Mouse (Mus musculus): ENCODE measurements around the gene Ina. TPM values are rescaled to one million over a fixed set of nuclear protein-coding genes. Genes with fewer than 3 reads are reported as not detected.

Gene Ina
- total RNA-seq, 2 experiments from 2014 or later, result not detected

DNA sequence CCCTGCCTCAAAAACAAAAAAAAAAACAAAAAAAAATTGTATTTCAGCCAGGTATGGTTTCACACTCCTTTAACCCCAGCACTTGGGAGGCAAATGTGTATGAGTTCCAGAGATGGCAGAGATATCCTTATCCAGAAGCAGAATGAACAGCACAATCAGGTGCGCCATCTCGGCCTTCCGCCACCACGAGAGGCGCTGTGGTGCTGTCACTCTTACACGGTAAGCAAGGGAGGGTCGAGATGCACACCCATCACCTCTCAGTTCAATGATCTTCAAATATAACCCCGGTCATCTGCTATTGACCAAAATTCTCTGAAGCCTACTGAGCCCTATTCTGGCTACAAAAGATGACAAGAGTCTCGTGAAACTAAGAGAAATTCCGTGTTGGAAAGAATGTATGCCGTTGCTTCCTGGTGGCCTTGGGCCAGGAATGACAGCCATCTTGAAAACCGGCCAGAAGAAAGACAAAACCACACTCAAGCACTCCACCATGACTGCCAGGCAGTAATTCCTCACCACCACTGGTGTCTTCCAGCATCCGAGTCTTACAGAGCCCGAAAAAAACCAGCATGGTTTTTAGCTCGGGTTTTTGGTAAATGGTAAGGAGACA is 1.9 kb upstream of the Ina start:
- intact Hi-C loops (cut with DNase I), result no loop called here
- no peak for DNase-seq

DNA sequence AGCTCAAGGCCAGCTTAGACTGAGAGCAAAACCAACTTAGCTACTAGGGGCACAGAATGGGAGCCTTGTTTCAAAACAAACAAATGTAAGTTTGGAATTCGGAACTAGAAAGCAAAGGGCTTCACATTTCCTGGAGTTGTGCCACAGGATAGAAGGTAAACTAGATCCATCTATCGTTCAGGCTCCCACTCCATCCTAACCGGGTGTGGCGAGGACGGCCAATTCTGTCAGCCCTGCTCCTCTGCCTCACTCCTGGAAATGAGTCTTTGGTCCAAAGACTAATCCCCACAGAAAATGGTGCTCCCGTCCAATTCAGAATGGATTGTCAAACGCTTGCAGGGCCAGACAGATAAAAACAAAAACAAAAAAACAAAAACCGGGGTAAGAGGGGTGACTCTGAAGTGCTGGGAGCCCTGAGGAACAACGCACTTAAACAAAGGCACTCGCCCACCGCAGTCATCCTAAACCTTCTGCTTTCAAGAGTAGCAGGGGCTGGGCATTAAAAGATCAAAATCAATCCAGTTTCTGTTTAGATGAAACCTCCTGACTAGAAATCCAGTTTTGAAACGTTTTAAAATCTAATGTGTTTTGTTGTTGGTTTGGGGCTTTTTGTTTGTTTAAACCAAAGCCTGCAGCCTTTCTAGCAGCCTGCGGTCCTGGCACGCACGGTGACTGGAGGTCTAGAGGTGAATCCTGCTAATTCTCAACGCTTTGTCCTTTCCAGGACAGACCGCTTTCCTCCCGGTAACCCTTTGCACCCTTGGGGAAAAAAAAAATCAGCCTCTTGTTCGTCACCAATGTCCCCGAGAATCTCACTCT is 949 bp upstream of the Ina start:
- DNase-seq, result no peak
- intact Hi-C loops (cut with DNase I), result no loop called here

GRCm38 (mm10) chr19:47014159-47014446 is 395 bp upstream of the Ina start:
- intact Hi-C loops (cut with DNase I), result no loop called here
- DNase-seq, result no peak

DNA sequence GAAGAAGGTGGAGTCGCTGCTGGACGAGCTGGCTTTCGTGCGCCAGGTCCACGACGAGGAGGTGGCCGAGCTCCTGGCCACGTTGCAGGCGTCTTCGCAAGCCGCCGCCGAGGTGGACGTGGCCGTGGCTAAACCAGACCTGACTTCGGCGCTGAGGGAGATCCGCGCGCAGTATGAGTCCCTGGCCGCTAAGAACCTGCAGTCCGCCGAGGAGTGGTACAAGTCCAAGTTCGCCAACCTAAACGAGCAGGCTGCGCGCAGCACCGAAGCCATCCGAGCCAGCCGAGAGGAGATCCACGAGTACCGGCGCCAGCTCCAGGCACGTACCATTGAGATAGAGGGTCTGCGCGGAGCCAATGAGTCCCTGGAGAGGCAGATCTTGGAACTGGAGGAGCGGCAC is 898 bp downstream of the Ina start:
- no peak for DNase-seq
- intact Hi-C loops (cut with DNase I), result no loop called here

- no peak for DNase-seq
- intact Hi-C loops (cut with DNase I), result no loop called here
These were observed 1.5 kb downstream of the Ina start for GRCm38 (mm10) chr19:47015965-47016364.

- intact Hi-C loops (cut with DNase I), result no loop called here
These were observed 2.0 kb downstream of the Ina start for GRCm38 (mm10) chr19:47016487-47016886.

DNA sequence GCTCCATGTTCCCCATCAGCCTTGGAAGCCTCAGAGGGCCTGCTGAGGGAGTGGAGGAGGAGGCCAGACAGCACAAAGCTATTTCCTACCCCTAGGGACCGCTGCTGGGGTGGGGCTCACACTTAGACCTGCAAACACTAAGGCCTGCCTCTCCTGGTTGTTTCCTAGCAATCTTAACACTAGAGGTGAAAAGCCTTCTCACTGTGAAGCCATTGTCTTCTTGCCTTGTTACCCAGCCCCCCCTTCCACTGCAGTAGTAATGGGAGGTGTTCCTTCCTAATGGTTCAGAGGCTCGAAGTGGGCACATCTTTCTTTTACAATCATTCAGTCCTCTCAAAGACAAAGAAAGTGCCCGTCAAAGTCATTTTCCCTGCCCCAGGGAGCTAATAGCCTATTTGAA is 3.3 kb downstream of the Ina start:
- DNase-seq, result no peak
- intact Hi-C loops (cut with DNase I), result no loop called here

More at GRCm38 (mm10) chr19:47016487-47016886, 2.0 kb downstream of the Ina start:
- peak; percentile 84 to 91 for DNase-seq

GRCm38 (mm10) chr19:47018330-47018729 is 3.8 kb downstream of the Ina start:
- intact Hi-C loops (cut with DNase I), result no loop called here
- DNase-seq, result no peak

GRCm38 (mm10) chr19:47019326-47019725 is 4.8 kb downstream of the Ina start:
- intact Hi-C loops (cut with DNase I), result no loop called here
- no peak for DNase-seq

GRCm38 (mm10) chr19:47022709-47023108 is 8.2 kb downstream of the Ina start:
- no peak for DNase-seq
- intact Hi-C loops (cut with DNase I), result no loop called here

GRCm38 (mm10) chr19:47023546-47023945 is 9.0 kb downstream of the Ina start:
- intact Hi-C loops (cut with DNase I), result no loop called here

GRCm38 (mm10) chr19:47024954-47025353 is 10.5 kb downstream of the Ina start:
- intact Hi-C loops (cut with DNase I), result no loop called here
- DNase-seq, result peak; percentile 16 to 25

More at GRCm38 (mm10) chr19:47023546-47023945, 9.0 kb downstream of the Ina start:
- DNase-seq, result no peak

- intact Hi-C loops (cut with DNase I), result no loop called here
- no peak for DNase-seq
These were observed 12.0 kb downstream of the Ina start for GRCm38 (mm10) chr19:47026513-47026912.

DNA sequence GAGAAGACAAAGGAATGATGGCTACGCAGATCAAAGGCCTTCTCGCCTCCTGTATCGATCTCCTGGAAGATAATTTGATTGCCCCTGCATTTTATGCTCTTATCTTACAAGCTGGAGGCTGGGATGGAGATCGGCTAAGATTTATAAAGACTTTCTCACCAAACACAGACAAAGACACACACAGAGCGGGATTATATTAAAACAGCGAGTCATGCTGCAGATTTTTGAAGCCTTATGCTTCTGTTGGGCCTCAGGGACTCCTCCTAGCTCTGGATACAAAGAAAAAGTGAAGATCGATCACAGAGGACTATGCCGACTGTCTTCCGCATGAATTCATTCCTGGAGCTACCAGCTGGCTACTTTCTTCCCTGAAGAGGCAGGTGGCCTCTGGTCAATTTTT is 15.3 kb downstream of the Ina start:
- no peak for DNase-seq
- intact Hi-C loops (cut with DNase I), result no loop called here

GRCm38 (mm10) chr19:47031770-47032169 is 17.3 kb downstream of the Ina start:
- intact Hi-C loops (cut with DNase I), result no loop called here

DNA sequence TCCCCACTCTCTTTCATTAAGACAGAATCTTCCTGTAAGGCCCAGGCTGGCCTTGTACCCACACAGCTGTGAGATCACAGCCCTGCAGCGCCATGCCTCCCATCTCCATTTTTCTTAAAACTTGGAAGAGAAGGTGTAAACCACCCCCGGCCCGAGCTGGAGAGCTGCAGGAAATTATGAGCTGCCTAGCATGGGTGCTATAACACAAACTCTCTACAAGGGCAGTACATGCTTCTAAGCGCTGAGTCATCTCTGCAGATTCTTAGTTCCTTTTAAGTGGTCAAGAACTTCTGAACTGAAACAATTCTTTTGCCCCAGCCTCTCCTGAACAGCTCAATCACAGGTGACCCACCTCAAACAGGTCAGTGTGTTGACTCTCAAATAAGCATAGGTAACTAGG is 20.4 kb downstream of the Ina start:
- intact Hi-C loops (cut with DNase I), result no loop called here
- DNase-seq, result no peak

More at GRCm38 (mm10) chr19:47031770-47032169, 17.3 kb downstream of the Ina start:
- DNase-seq, result no peak

DNA sequence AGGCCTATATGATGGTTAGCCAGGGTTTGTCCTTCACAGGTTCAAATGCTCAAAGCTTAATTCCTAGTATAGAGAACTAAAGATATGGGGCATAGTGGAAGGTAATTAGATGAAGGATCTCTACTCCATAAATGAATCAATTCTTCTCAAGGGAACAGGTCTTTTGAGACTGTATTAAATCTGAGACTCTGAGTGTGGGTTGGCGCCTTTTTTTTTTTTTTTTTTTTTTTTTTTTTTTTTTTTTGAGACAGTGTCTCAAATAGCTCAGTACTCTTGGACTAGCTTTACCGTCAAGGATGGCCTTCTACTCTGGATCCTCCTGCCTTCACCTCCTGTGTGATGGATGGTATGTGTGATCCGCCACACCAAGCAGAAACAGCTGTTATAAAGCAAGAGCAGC is 22.1 kb downstream of the Ina start:
- intact Hi-C loops (cut with DNase I), result no loop called here
- no peak for DNase-seq

GRCm38 (mm10) chr19:47040720-47041473 is 26.4 kb downstream of the Ina start:
- intact Hi-C loops (cut with DNase I), result loop anchor here (5.0 kb wide), 1 partner anchor 164 kb away; no protein-coding TSS in a partner anchor

DNA sequence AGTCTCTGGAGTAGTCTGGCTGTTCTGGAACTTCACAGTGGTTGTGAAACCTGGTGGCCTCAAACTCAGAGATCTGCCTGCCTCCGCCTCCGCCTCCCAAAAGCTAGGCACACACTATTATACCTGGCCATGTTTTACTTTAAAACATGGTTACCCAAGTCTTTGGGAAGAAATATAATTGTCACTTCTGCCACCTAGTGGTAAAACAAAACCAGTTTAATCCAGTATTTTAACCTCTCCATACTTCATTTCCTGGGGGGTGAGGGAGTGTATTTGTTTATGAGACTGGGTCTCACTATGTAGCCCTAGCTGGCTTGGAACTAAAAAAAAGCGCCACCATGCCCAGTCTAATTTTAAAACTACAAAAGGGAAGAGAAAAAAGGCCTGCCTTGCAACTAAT is 29.1 kb downstream of the Ina start:
- no peak for DNase-seq
- intact Hi-C loops (cut with DNase I), result loop anchor here (5.0 kb wide), 1 partner anchor 166 kb away; no protein-coding TSS in a partner anchor

More at GRCm38 (mm10) chr19:47040720-47041473, 26.4 kb downstream of the Ina start:
- DNase-seq, result peak in 1 of 2 experiments; percentile 8

DNA sequence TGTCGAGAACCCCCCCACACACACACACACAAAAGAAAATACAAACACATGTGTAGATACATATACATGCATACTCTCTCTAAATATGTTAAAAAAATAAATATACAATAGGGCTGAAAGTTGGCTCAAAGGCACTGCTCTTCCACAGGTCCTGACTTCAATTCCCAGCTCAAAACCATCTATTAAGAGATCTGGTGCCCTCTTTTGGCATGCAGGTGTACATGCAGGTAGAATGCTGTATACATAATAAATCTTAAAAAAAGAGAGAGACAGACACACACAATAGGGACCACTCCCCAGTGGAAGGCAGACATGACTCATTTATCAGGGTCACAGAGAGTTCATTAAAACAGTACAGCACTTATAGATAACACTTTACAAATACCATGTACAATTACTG is 31.8 kb downstream of the Ina start:
- intact Hi-C loops (cut with DNase I), result no loop called here
- no peak for DNase-seq

- DNase-seq, result no peak
- intact Hi-C loops (cut with DNase I), result no loop called here
These were observed 32.8 kb downstream of the Ina start for GRCm38 (mm10) chr19:47047236-47047833.

Measured in heart, postnatal 10 days (tissue).